Mouse (Mus musculus) neural tube, embryonic 11.5 days (tissue): ENCODE results near the gene Iqce. TPM values are rescaled to one million over a fixed set of nuclear protein-coding genes. Genes with fewer than 3 reads are reported as not detected.

Experiments used
- ATAC-seq: fragments of 200-750 bp; cut with Nextera tagmentation; 2 replicates; pipeline ENCODE4 v1.8.0; 2017; ENCODE audit warnings: moderate number of reproducible peaks, mild to moderate bottlenecking, moderate TSS enrichment, moderate library complexity; ENCODE audit not compliant: insufficient read depth, low FRiP score, low TSS enrichment
- DNase-seq: peaks from one replicate; pipeline ENCODE4 v3.0.0-alpha.2; 2015; ENCODE audit warnings: low spot score
- H3K27ac ChIP-seq: fragments of 300-500 bp; sonication (generic); 2 replicates; pipeline ENCODE4 v1.5.1; 2014; ENCODE audit warnings: low read depth, mild to moderate bottlenecking, low read length
- H3K27me3 ChIP-seq: fragments of 300-500 bp; sonication (generic); 2 replicates; pipeline ENCODE4 v1.6.1; 2014; ENCODE audit warnings: mild to moderate bottlenecking, low read length, mixed read lengths; ENCODE audit not compliant: control insufficient read depth, insufficient read depth
- H3K36me3 ChIP-seq: fragments of 300-500 bp; sonication (generic); 2 replicates; pipeline ENCODE4 v1.6.1; 2014; ENCODE audit warnings: mild to moderate bottlenecking, low read length, moderate library complexity, mixed read lengths; ENCODE audit not compliant: control insufficient read depth, insufficient read depth
- H3K4me1 ChIP-seq: fragments of 300-500 bp; sonication (generic); 2 replicates; pipeline ENCODE4 v1.6.1; 2014; ENCODE audit warnings: low read length, mixed read lengths; ENCODE audit not compliant: control insufficient read depth, insufficient read depth
- H3K4me2 ChIP-seq: fragments of 300-500 bp; sonication (generic); 2 replicates; pipeline ENCODE4 v1.6.1; 2014; ENCODE audit warnings: low read depth, mild to moderate bottlenecking, moderate library complexity
- H3K4me3 ChIP-seq: fragments of 300-500 bp; sonication (generic); 2 replicates; pipeline ENCODE4 v1.5.1; 2014; ENCODE audit warnings: low read depth, low read length
- H3K9ac ChIP-seq: fragments of 300-500 bp; sonication (generic); 2 replicates; pipeline ENCODE4 v1.6.1; 2014; ENCODE audit warnings: mild to moderate bottlenecking, low read length
- H3K9me3 ChIP-seq: fragments of 300-500 bp; sonication (generic); 2 replicates; pipeline ENCODE4 v1.6.1; 2016; ENCODE audit warnings: low read length; ENCODE audit not compliant: control insufficient read depth
- WGBS: fragments of 180-500 bp; shearing (Covaris S2); extraction: QIAGEN DNeasy Blood & Tissue Kit; methylation state at CpG from one replicate; pipeline ENCODE4 v1.1.7; 2014; 5-methylcytosine and 5-hydroxymethylcytosine counted together
- polyA plus RNA-seq: library from polyadenylated mRNA; unstranded; fragments of >200 nt; fragmentation: Nextera tagmentation; extraction: Ambion mirVana; gene quantifications from 2 replicates; pipeline ENCODE4 v1.2.1, GENCODE M21; 2014

The Iqce gene
- polyA plus RNA-seq, 1 experiment from 2014 or later: 18.3 TPM

DNA sequence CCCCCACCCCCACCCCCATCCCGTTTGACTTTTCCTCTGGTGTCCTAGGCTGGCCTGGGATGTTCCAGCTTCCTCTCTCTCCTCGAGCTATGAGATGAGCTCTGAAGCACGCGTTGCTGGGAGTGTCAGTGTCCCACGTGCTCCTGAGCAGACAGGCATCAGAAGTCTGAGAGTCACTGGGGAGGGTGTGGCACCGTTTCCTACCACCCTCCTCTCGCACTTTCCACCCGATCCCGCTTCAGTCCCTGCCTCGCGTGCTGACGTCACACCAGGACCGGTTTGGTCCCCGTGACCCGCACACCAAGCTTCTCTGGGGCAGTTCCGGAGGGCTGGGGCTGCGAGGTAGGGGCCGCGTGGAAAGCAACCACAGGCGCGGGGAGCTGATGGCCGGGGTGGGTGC, 33.1 kb upstream of the Iqce start:
- Histone ChIP-seq H3K4me1 (0 out of 2 replicates have a peak, but pooled peaks cover 5% of the 10 kb centered on the region), H3K4me3 (peak overlapping the region; percentile 25; the same call in 1 of the 2 replicates), H3K36me3 (no peaks in the 10 kb centered on the region), H3K9ac (peak overlapping the region; percentile 22; the same call in 1 of the 2 replicates), H3K27me3 (peaks cover 14% of the 10 kb centered on the region), H3K9me3 (no peaks in the 10 kb centered on the region), H3K4me2 (peak overlapping the region; percentile 45), H3K27ac (no peak overlapping the region)
- under 1% methylated on average over 20 of the region's 22 CpGs for WGBS
- DNase-seq: peak; percentile 32
- no peak for ATAC-seq

DNA sequence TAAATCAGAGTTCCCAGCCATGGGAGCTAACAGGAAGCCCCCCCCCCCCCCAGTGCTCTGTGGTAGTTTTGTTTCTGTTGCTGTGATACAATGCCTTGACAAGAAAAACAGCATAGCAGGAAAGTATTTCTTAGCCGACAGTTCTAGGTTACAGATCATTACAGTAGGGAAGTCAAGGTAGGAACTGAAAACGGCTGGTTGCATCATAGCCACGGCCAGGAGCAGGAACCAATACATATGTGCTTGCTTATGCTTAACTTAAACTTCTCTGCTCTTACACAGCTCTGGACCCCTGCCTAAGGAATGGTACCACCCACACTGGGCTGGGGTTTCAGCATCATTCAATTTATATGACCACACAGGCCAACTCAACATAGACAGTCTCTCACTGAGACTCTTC, 31.2 kb upstream of the Iqce start:
- ATAC-seq (no peak), DNase-seq (no peak)
- 76% methylated on average over 3 of the region's 3 CpGs for WGBS
- no peaks in the 10 kb centered on the region for H3K9me3 ChIP-seq
- H3K27ac ChIP-seq: no peak overlapping the region
- peaks cover 14% of the 10 kb centered on the region for H3K27me3 ChIP-seq
- H3K9ac ChIP-seq: no peak overlapping the region
- no peak overlapping the region for H3K4me3 ChIP-seq
- no peak overlapping the region for H3K4me2 ChIP-seq
- H3K36me3 ChIP-seq: no peaks in the 10 kb centered on the region
- H3K4me1 ChIP-seq: 0 out of 2 replicates have a peak, but pooled peaks cover 5% of the 10 kb centered on the region

DNA sequence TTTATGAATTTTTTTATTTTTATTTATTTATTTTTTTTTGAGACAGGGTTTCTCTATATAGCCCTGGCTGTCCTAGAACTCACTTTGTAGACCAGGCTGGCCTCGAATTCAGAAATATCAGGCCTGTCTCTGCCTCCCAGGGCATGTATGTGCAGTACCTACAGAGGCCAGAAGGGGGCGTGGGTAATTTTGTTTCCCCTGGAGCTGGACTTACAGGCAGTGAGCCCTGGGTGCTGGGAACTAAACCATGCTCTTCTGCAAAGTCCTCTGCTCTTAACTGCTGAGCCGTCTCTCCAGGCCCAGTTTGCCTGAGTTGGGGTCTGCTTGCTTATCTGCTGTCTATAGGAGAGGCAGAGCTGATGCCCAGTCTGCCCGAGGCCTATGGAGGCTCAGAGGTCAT, 30.0 kb upstream of the Iqce start:
- no peak overlapping the region for H3K4me2 ChIP-seq
- no peak overlapping the region for H3K9ac ChIP-seq
- 0 out of 2 replicates have a peak, but pooled peaks cover 5% of the 10 kb centered on the region for H3K4me1 ChIP-seq
- H3K9me3 ChIP-seq: no peaks in the 10 kb centered on the region
- no peak for DNase-seq
- H3K4me3 ChIP-seq: no peak overlapping the region
- WGBS: 71% methylated on average over 4 of the region's 4 CpGs
- H3K27me3 ChIP-seq: peaks cover 14% of the 10 kb centered on the region
- ATAC-seq: no peak
- no peak overlapping the region for H3K27ac ChIP-seq
- H3K36me3 ChIP-seq: no peaks in the 10 kb centered on the region

DNA sequence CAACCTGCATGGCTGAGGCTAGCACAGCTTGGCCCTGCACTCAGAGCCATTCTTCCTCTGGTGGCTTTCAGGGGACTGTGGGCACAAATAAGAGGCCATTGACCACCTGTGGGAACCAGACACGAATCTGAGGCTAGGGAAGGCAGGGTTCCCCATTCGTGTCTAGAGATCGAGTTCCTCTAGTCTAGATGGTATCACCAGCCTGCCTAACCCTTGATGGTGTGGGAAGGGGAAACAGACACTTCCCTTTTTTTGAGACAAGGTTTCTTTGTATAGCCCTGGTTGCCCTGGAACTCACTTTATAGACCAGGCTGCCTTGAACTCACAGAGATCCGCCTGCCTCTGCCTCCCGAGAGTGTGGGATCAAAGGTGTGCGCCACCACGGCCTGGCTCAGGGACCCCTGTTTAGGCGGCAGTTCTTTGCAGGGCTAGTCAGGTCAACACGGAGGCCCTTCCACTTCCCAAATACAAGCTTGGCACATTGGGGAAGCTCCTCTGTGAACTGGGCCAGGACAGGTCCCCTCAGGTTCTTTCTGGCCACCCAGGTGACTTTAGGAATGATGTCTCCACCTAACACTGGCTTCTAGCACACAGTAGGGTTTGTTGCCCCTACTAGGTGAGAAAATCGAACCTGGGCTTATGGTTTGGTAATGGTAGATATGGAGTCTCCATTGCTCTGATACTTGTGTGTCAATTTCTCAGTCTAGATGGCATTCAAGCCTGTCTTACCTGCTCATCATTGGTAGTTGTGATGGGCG, 29.0 kb upstream of the Iqce start:
- Histone ChIP-seq H3K9me3 (no peaks in the 10 kb centered on the region), H3K4me1 (0 out of 2 replicates have a peak, but pooled peaks cover 5% of the 10 kb centered on the region), H3K9ac (no peak overlapping the region), H3K27me3 (peaks cover 10% of the 10 kb centered on the region), H3K36me3 (no peaks in the 10 kb centered on the region), H3K4me2 (no peak overlapping the region), H3K4me3 (no peak overlapping the region), H3K27ac (no peak overlapping the region)
- ATAC-seq (no peak), DNase-seq (no peak)
- 90% methylated on average over 11 of the region's 11 CpGs for WGBS

DNA sequence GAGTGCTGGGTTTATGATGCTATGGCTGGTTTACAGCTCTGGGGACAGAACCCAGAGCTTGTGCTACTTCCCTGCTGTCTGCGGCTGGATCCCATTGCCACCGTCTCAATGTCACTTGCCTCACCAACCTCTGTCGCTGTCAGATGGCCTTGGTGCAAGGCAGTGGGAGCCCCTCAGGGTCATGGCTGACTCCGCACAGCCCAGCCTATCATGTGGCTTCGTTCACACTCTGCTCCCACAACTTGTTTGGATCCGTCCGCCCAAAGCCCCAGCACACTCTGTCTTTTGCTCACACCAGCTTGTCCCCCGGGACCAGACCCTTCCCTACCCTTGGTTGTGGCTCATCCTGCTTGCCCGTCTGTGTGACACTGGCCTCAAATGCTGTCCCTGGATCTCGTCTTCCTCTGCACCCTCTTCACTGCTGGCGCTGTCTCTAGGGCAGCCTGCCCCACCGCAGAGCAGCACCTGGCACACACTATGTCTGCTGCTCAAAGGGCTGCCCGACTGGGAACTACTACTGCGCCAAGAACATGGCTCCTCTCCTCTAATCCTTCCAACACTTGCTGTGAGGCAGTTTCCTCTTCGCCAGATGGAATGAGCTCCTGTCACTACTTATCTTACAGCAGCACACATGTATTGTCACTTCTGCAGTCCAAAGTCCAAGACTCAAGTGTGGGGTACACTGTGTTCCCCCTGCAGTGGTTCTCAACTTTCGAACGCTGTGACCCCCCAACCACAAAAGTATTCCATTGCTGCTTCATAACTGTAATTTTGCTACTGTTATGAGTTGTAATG, 25.0 kb upstream of the Iqce start:
- H3K9me3 ChIP-seq: no peaks in the 10 kb centered on the region
- WGBS: 83% methylated on average over 17 of the region's 17 CpGs
- no peaks in the 10 kb centered on the region for H3K36me3 ChIP-seq
- no peak overlapping the region for H3K9ac ChIP-seq
- DNase-seq (no peak), ATAC-seq (no peak)
- H3K4me3 ChIP-seq: no peak overlapping the region
- no peak overlapping the region for H3K27ac ChIP-seq
- H3K27me3 ChIP-seq: no peaks in the 10 kb centered on the region
- H3K4me1 ChIP-seq: no peaks in the 10 kb centered on the region
- H3K4me2 ChIP-seq: no peak overlapping the region

DNA sequence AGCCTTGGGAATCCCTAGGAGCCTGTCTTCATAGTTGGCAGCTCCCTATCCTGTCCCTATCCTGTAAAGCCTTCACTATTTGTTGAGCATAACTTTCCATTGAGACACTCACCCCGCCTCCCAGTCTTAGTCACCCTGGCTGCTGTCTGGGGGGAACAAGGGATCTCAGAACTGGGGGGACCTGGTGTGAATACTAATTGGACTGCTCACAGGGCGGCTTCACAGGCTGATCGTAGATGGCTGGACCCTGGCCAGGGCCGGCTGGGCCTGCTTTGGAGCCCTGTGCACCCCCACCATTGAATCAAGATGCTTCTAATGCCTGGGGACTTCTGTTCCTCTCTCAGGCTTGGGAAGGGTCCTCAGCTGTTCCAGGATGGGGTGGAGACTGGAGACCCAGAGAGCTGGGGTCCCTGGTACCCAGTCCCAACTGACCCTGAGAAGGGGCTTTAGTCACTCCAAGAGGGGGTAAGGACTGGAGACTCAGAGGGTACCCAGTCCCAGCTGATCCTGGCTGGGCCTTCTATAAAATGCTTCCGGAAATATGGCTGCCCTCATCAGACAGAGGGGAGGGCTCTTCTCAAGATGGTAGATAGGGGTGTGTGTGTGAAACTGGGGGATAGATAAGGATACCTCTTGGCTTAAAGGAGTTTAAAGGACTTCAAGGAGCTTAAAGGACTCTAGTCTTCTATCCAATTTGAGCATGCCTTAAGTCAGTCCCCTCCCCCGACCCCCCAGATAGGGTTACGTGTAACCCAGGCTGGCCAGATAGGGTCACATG, 24.1 kb upstream of the Iqce start:
- Histone ChIP-seq H3K27me3 (no peaks in the 10 kb centered on the region), H3K36me3 (no peaks in the 10 kb centered on the region), H3K4me1 (no peaks in the 10 kb centered on the region), H3K27ac (no peak overlapping the region), H3K4me3 (no peak overlapping the region), H3K9me3 (no peaks in the 10 kb centered on the region), H3K9ac (no peak overlapping the region), H3K4me2 (no peak overlapping the region)
- WGBS: 83% methylated on average over 7 of the region's 7 CpGs
- DNase-seq: no peak
- peak; percentile 20; the same call in 1 of the 2 replicates for ATAC-seq

DNA sequence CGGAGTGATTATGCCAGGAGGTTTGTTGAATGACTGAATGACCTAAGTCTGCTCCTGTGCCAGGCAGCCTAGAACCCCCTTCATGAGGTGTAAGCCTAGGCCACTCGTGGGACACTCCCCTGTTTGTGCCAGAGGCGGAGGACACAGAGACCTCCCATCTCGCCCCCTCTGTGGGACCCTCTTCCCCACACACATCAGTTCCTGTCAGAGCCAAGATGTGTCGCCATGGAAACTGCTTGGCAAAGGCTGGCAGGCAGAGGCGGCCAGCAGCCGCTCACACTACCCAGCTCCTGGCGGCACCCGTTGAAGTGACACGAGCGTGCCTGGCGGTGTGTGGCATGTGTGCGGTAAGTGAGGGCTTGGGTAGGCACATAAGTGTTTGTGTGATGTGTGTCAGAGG, 21.6 kb upstream of the Iqce start, which contains the start of gene Amz1:
TSS of gene Amz1 (plus strand) at position 306 of the 400 bp plus-strand sequence.
- Histone ChIP-seq H3K4me3 (no peak within 1 kb of the TSS), H3K9ac (no peak within 1 kb of the TSS), H3K36me3 (peaks cover 5% of the 10 kb centered on the region; the same call in 1 of the 2 replicates), H3K4me2 (no peak within 1 kb of the TSS), H3K27ac (no peak within 1 kb of the TSS), H3K9me3 (no peaks in the 10 kb centered on the region), H3K27me3 (no peaks in the 10 kb centered on the region), H3K4me1 (no peaks in the 10 kb centered on the region)
- ATAC-seq (peak; percentile 20; the same call in 1 of the 2 replicates), DNase-seq (no peak)
- 85% methylated on average over 13 of the region's 13 CpGs for WGBS

DNA sequence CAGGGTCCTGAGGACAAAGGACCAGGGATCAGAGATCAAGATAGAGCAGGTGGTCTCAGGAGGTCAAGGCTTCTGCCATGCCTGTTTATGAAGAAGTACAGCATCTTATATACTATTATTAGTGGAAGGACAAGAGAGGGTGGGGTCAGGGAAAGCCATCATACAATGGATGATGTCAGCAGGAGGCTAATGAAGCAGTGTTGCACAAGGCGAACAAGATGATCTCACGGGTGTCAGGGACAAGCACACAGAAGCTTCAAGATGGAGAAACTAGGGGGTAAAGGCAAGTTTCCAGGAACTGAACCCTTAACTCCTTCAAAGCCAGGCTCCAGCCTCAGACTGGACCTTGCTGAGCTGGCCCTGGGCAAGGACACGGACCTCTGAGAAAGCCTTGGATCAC, 19.9 kb upstream of the Iqce start:
- DNase-seq: no peak
- WGBS: 74% methylated on average over 3 of the region's 3 CpGs
- no peaks in the 10 kb centered on the region for H3K4me1 ChIP-seq
- H3K9me3 ChIP-seq: no peaks in the 10 kb centered on the region
- no peaks in the 10 kb centered on the region for H3K27me3 ChIP-seq
- no peak overlapping the region for H3K9ac ChIP-seq
- H3K27ac ChIP-seq: no peak overlapping the region
- peaks cover 15% of the 10 kb centered on the region for H3K36me3 ChIP-seq
- no peak overlapping the region for H3K4me3 ChIP-seq
- no peak for ATAC-seq
- H3K4me2 ChIP-seq: no peak overlapping the region
